Comparison of ENCODE assay signal across 12 mouse cellular contexts in genomic region chr16:95422658-95423073, GRCm38 (mm10).
DNase-seq lines count a peak whose midpoint lies in the region; ATAC-seq and TF ChIP-seq lines count a peak whose summit lies in the region.
"Had no signal": no experiment of that assay in that cellular context is flagged by ENCODE, and none has a peak within 500 bp of the region (broad histone marks: within the 10 kb centered on the region; RNA-seq: fewer than 3 reads in every experiment).

No protein-coding gene starts in this region.

- no peak overlapping the region for H3K4me2 ChIP-seq in intestine, embryonic 16.5 days (ENCODE audit: low read depth, low read length)
- H3K4me2 ChIP-seq in intestine, postnatal 0 days (replicated peaks; ENCODE audit: low read depth) = no peak overlapping the region
- H3K4me2 ChIP-seq in embryonic facial prominence, embryonic 14.5 days (ENCODE audit: low read depth, low read length) = no peak overlapping the region
- H3K4me2 ChIP-seq: intestine, embryonic 15.5 days; liver, embryonic 12.5 days had no signal

- H3K27ac ChIP-seq in intestine, embryonic 16.5 days (ENCODE audit: low read length) = no peak overlapping the region
- no peak overlapping the region for H3K27ac ChIP-seq in intestine, postnatal 0 days (ENCODE audit: low read depth, low read length)
- H3K27ac ChIP-seq in embryonic facial prominence, embryonic 14.5 days (replicated peaks; ENCODE audit: low read depth, low read length) = peak overlapping the region; percentile 67
- H3K27ac ChIP-seq: intestine, embryonic 15.5 days; liver, embryonic 12.5 days; stomach, postnatal 0 days had no signal

- intact Hi-C loops in left cerebral cortex, postnatal 4 days (cut with DNase I) = no loop called here

- no peak overlapping the region for H3K4me3 ChIP-seq in intestine, embryonic 16.5 days (ENCODE audit: low read length)
- no peak overlapping the region for H3K4me3 ChIP-seq in intestine, postnatal 0 days (ENCODE audit: low read depth, low read length)
- no peak overlapping the region for H3K4me3 ChIP-seq in embryonic facial prominence, embryonic 14.5 days (ENCODE audit: low read depth, low read length)
- H3K4me3 ChIP-seq: intestine, embryonic 15.5 days; liver, embryonic 12.5 days had no signal

- peak; percentile 87 for ATAC-seq in cerebellum, adult (ENCODE audit: insufficient number of reproducible peaks, low FRiP score, low TSS enrichment)
- ATAC-seq in intestine, embryonic 16.5 days = peak; percentile 38; the same call in 1 of the 2 replicates
- ATAC-seq in intestine, postnatal 0 days = no peak
- ATAC-seq in embryonic facial prominence, embryonic 14.5 days (ENCODE audit: low read depth) = peak; percentile 83
- ATAC-seq: intestine, embryonic 15.5 days; liver, embryonic 12.5 days had no signal

- no peak for TF ChIP-seq CTCF in intestine, postnatal 0 days (IDR thresholded peaks at IDR 0.05; ENCODE audit: low read depth)

- no peaks in the 10 kb centered on the region for H3K4me1 ChIP-seq in intestine, embryonic 16.5 days (ENCODE audit: control insufficient read depth, insufficient read depth, low read length)
- H3K4me1 ChIP-seq in intestine, postnatal 0 days (replicated peaks; ENCODE audit: control insufficient read depth, insufficient read depth, low read length) = no peaks in the 10 kb centered on the region
- peaks cover 25% of the 10 kb centered on the region for H3K4me1 ChIP-seq in embryonic facial prominence, embryonic 14.5 days (ENCODE audit: control insufficient read depth, insufficient read depth, low read length)
- H3K4me1 ChIP-seq: intestine, embryonic 15.5 days; liver, embryonic 12.5 days had no signal

- no peaks in the 10 kb centered on the region for H3K27me3 ChIP-seq in intestine, embryonic 16.5 days (replicated peaks; ENCODE audit: control insufficient read depth, insufficient read depth, low read length)
- H3K27me3 ChIP-seq in intestine, postnatal 0 days (replicated peaks; ENCODE audit: control insufficient read depth, insufficient read depth, low read length) = no peaks in the 10 kb centered on the region
- H3K27me3 ChIP-seq in embryonic facial prominence, embryonic 14.5 days (replicated peaks; ENCODE audit: control insufficient read depth, insufficient read depth, low read length) = no peaks in the 10 kb centered on the region
- H3K27me3 ChIP-seq: intestine, embryonic 15.5 days; liver, embryonic 12.5 days had no signal

- 52% methylated on average over 5 of the region's 5 CpGs for WGBS in intestine, embryonic 16.5 days
- 57% methylated on average over 5 of the region's 5 CpGs for WGBS in intestine, postnatal 0 days
- WGBS in embryonic facial prominence, embryonic 14.5 days = 38% methylated on average over 5 of the region's 5 CpGs

- no peak overlapping the region for H3K9ac ChIP-seq in intestine, embryonic 16.5 days (ENCODE audit: low read depth, low read length)
- H3K9ac ChIP-seq in intestine, postnatal 0 days (ENCODE audit: low read depth, low read length) = no peak overlapping the region
- no peak overlapping the region for H3K9ac ChIP-seq in embryonic facial prominence, embryonic 14.5 days (ENCODE audit: low read depth, low read length)
- H3K9ac ChIP-seq: intestine, embryonic 15.5 days; liver, embryonic 12.5 days had no signal

- no peak for DNase-seq in cerebellum, postnatal 4 days (ENCODE audit: low spot score in 2 of 2)
- DNase-seq in brain, adult 2 months (ENCODE audit: low read depth, low spot score) = peak; percentile 88
- peak; percentile 81 for DNase-seq in embryonic facial prominence, embryonic 14.5 days (ENCODE audit: low spot score)
- DNase-seq in left cerebral cortex, postnatal 4 days = no peak
- no peak for DNase-seq in kidney, postnatal 10 days
- DNase-seq: heart, postnatal 36 days had no signal

- no peaks in the 10 kb centered on the region for H3K9me3 ChIP-seq in intestine, embryonic 16.5 days (ENCODE audit: control insufficient read depth, low read length)
- H3K9me3 ChIP-seq in intestine, postnatal 0 days (ENCODE audit: control insufficient read depth) = no peaks in the 10 kb centered on the region
- no peaks in the 10 kb centered on the region for H3K9me3 ChIP-seq in embryonic facial prominence, embryonic 14.5 days (ENCODE audit: control insufficient read depth, low read length)
- H3K9me3 ChIP-seq: intestine, embryonic 15.5 days; liver, embryonic 12.5 days had no signal

- H3K36me3 ChIP-seq in intestine, embryonic 16.5 days (ENCODE audit: control insufficient read depth, insufficient read depth, low read length) = no peaks in the 10 kb centered on the region
- H3K36me3 ChIP-seq in intestine, postnatal 0 days (ENCODE audit: control insufficient read depth, insufficient read depth) = no peaks in the 10 kb centered on the region
- H3K36me3 ChIP-seq in embryonic facial prominence, embryonic 14.5 days (ENCODE audit: control insufficient read depth, insufficient read depth, low read length) = no peaks in the 10 kb centered on the region
- H3K36me3 ChIP-seq: intestine, embryonic 15.5 days; liver, embryonic 12.5 days had no signal

Comparison
In these comparisons a context has a peak if more than half of its experiments do, and no peak if none do; other contexts are left out.
1. DNase-seq: peak in brain, adult 2 months (single experiment) and embryonic facial prominence, embryonic 14.5 days (single experiment); none in cerebellum, postnatal 4 days (0 of 2), left cerebral cortex, postnatal 4 days (single experiment) and kidney, postnatal 10 days (single experiment).